Mouse (Mus musculus) intestine, embryonic 16.5 days (tissue): ENCODE measurements at regions not wholly inside any gene's neighbourhood (a gene's known extent, or its start where the extent isn't known, plus 50 kb on each side); places are given as distances from the start of the nearest gene placed in this dataset.

Source experiments
- ATAC-seq: fragments of 200-750 bp; cut with Nextera tagmentation; 2 replicates; pipeline ENCODE4 v1.8.0; 2017; ENCODE audit warnings: moderate TSS enrichment, moderate library complexity
- H3K27ac ChIP-seq: fragments of 300-500 bp; sonication (generic); 2 replicates; pipeline ENCODE4 v1.5.1; 2014; ENCODE audit warnings: mild to moderate bottlenecking, low read length
- H3K27me3 ChIP-seq: fragments of 300-500 bp; sonication (generic); replicated peaks from 2 replicates; pipeline ENCODE4 v1.6.1; 2014; ENCODE audit warnings: low read length, control low read depth, mixed read lengths; ENCODE audit not compliant: control insufficient read depth, insufficient read depth
- H3K36me3 ChIP-seq: fragments of 300-500 bp; sonication (generic); 2 replicates; pipeline ENCODE4 v1.6.1; 2014; ENCODE audit warnings: low read length, control low read depth; ENCODE audit not compliant: control insufficient read depth, insufficient read depth
- H3K4me1 ChIP-seq: fragments of 300-500 bp; sonication (generic); 2 replicates; pipeline ENCODE4 v1.6.1; 2014; ENCODE audit warnings: low read length, control low read depth, mixed read lengths; ENCODE audit not compliant: control insufficient read depth, insufficient read depth
- H3K4me2 ChIP-seq: fragments of 300-500 bp; sonication (generic); 2 replicates; pipeline ENCODE4 v1.6.1; 2014; ENCODE audit warnings: low read depth, low read length, control low read depth
- H3K4me3 ChIP-seq: fragments of 300-500 bp; sonication (generic); 2 replicates; pipeline ENCODE4 v1.5.1; 2014; ENCODE audit warnings: mild to moderate bottlenecking, low read length
- H3K9ac ChIP-seq: fragments of 300-500 bp; sonication (generic); 2 replicates; pipeline ENCODE4 v1.6.1; 2014; ENCODE audit warnings: low read depth, low read length
- H3K9me3 ChIP-seq: fragments of 300-500 bp; sonication (generic); 2 replicates; pipeline ENCODE4 v1.6.1; 2016; ENCODE audit warnings: low read length, control low read depth; ENCODE audit not compliant: control insufficient read depth
- WGBS: fragments of 180-500 bp; shearing (Covaris S2); extraction: QIAGEN DNeasy Blood & Tissue Kit; methylation state at CpG from one replicate; pipeline ENCODE4 v1.1.7; 2014; 5-methylcytosine and 5-hydroxymethylcytosine counted together

DNA sequence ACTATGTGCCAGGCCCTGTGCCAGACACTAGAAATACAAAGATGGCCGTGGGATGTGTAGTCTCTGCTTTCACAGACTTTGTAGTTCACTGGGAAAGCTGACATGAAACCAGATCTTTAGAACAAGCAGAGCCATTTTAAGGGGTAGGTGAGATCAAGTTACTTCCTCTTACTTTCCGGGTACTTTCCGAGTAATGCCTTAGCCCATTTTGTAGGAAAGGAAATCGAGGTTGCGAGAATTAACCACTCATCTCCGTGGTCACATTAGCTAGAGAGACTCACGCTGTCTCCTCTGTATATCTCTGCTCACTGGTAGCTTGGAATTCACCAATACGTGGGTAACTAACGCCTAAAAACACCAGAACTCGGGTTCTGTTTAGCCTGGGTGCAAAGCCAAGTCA lies 93.3 kb downstream of the Ier5 start:
- no peaks in the 10 kb centered on the region for H3K27me3 ChIP-seq
- H3K4me3 ChIP-seq: no peak overlapping the region
- no peaks in the 10 kb centered on the region for H3K4me1 ChIP-seq
- H3K36me3 ChIP-seq: no peaks in the 10 kb centered on the region
- no peak overlapping the region for H3K9ac ChIP-seq
- no peak for ATAC-seq
- no peak overlapping the region for H3K4me2 ChIP-seq
- H3K9me3 ChIP-seq: no peaks in the 10 kb centered on the region
- H3K27ac ChIP-seq: no peak overlapping the region
- 83% methylated on average over 10 of the region's 10 CpGs for WGBS

- Histone ChIP-seq H3K9me3 (no peaks in the 10 kb centered on the region), H3K36me3 (no peaks in the 10 kb centered on the region)
- no peak for ATAC-seq
Measured at GRCm38 (mm10) chr1:155000301-155000700, 99.1 kb downstream of the Ier5 start.

GRCm38 (mm10) chr1:154999501-155000131 lies 99.8 kb downstream of the Ier5 start:
- H3K4me2 ChIP-seq: no peak overlapping the region
- 71% methylated on average over 9 of the region's 9 CpGs for WGBS
- H3K36me3 ChIP-seq: no peaks in the 10 kb centered on the region
- H3K9me3 ChIP-seq: no peaks in the 10 kb centered on the region
- no peak overlapping the region for H3K4me3 ChIP-seq
- ATAC-seq: no peak
- H3K27ac ChIP-seq: no peak overlapping the region
- no peaks in the 10 kb centered on the region for H3K27me3 ChIP-seq
- no peaks in the 10 kb centered on the region for H3K4me1 ChIP-seq
- H3K9ac ChIP-seq: no peak overlapping the region

More at GRCm38 (mm10) chr1:155000301-155000700, 99.1 kb downstream of the Ier5 start:
- no peaks in the 10 kb centered on the region for H3K27me3 ChIP-seq
- no peaks in the 10 kb centered on the region for H3K4me1 ChIP-seq
- H3K27ac ChIP-seq: no peak overlapping the region
- H3K9ac ChIP-seq: no peak overlapping the region
- no peak overlapping the region for H3K4me2 ChIP-seq
- no peak overlapping the region for H3K4me3 ChIP-seq

DNA sequence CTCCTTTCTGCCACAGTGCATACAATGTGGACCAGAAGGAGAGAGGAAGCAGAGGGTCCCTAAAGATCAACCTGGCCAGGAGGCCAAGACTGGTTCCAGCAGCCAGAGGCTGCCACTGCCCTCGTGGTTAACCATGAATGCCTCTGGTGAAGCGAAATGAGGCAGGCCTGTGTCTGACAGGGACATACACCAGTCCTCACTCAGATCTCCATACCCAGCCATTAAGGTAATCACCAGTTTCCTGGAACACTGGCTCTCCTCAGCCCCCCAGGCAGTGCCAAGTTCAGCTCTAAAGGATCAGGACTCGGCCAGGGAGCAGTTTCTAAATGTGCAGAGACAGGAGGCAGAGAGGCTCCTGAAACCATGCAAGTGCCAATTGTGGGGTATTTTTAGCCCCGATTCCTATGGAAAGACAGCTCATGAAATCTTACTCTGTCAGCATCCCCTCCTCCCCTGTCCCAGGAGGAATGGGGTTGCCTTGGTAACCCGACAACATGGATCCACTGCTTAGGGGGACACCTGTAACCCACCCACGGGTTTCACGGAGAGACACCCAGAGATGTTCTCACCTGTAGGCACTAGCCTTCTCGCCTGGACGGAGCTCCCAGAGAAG lies 103.6 kb downstream of the Ier5 start:
- H3K9me3 ChIP-seq: no peaks in the 10 kb centered on the region
- 68% methylated on average over 9 of the region's 9 CpGs for WGBS
- H3K4me3 ChIP-seq: no peak overlapping the region
- H3K36me3 ChIP-seq: no peaks in the 10 kb centered on the region
- no peak overlapping the region for H3K4me2 ChIP-seq
- H3K4me1 ChIP-seq: no peaks in the 10 kb centered on the region
- H3K27ac ChIP-seq: no peak overlapping the region
- H3K9ac ChIP-seq: no peak overlapping the region
- ATAC-seq: no peak
- no peaks in the 10 kb centered on the region for H3K27me3 ChIP-seq

DNA sequence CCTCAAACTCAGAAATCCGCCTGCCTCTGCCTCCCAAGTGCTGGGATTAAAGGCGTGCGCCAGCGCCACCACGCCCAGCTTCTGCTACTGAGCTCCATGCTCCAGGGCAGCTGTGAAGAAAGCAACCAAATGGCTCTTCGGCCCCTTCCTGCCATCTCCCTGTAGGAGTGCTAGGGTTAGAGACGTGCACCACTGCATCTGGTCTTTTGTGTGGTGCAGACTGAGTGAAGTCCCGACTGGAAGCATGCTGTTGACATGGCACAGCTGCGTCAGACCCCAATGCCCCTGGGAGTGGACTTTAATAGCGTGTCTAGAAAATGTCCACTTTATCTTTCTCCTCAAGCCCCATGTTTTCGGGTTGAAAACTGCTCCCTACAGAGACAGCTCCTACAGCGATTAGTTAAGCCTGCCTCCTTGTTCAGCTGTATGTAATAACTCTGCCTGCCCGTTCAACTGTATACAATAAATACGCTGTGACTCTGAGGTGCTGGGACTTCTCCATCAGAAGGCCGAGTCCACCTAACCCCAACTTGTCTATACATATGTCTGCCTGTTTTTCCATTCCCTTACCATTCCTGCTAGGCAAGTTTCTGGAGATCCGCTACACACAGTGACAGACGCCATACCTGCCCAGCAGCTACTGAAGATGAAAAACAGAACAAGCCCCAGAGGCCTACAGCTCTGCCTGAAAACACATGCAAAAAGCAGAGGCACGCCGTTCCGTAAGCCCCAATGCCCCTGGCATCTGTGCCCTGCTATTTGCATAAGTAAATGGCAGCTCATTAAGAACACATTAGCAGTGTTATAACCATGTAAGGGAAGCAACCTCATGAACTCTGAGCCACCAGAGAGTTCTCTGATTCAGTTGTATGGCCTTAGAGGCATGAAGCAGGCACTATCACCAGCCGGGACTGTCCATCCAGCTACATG lies 105.2 kb downstream of the Ier5 start:
- ATAC-seq: no peak
- 74% methylated on average over 21 of the region's 21 CpGs for WGBS
- no peaks in the 10 kb centered on the region for H3K9me3 ChIP-seq

GRCm38 (mm10) chr1:154983325-154983724 lies 99.0 kb upstream of the Cacna1e start:
- H3K27me3 ChIP-seq: no peaks in the 10 kb centered on the region
- H3K4me2 ChIP-seq: no peak overlapping the region
- no peak overlapping the region for H3K27ac ChIP-seq
- no peak for ATAC-seq
- no peaks in the 10 kb centered on the region for H3K9me3 ChIP-seq
- no peak overlapping the region for H3K4me3 ChIP-seq
- no peaks in the 10 kb centered on the region for H3K36me3 ChIP-seq
- H3K4me1 ChIP-seq: no peaks in the 10 kb centered on the region
- WGBS: 49% methylated on average over 7 of the region's 7 CpGs
- H3K9ac ChIP-seq: no peak overlapping the region

More for the DNA sequence above, 105.2 kb downstream of the Ier5 start:
- Histone ChIP-seq H3K4me2 (no peak overlapping the region), H3K4me3 (no peak overlapping the region), H3K27me3 (no peaks in the 10 kb centered on the region), H3K9ac (no peak overlapping the region), H3K4me1 (no peaks in the 10 kb centered on the region), H3K27ac (no peak overlapping the region), H3K36me3 (no peaks in the 10 kb centered on the region)

GRCm38 (mm10) chr1:154982836-154983235 lies 98.5 kb upstream of the Cacna1e start:
- Histone ChIP-seq H3K4me3 (no peak overlapping the region), H3K4me2 (no peak overlapping the region), H3K36me3 (no peaks in the 10 kb centered on the region), H3K9me3 (no peaks in the 10 kb centered on the region), H3K27ac (no peak overlapping the region), H3K4me1 (no peaks in the 10 kb centered on the region), H3K27me3 (no peaks in the 10 kb centered on the region), H3K9ac (no peak overlapping the region)
- no peak for ATAC-seq
- 88% methylated on average over 9 of the region's 9 CpGs for WGBS

DNA sequence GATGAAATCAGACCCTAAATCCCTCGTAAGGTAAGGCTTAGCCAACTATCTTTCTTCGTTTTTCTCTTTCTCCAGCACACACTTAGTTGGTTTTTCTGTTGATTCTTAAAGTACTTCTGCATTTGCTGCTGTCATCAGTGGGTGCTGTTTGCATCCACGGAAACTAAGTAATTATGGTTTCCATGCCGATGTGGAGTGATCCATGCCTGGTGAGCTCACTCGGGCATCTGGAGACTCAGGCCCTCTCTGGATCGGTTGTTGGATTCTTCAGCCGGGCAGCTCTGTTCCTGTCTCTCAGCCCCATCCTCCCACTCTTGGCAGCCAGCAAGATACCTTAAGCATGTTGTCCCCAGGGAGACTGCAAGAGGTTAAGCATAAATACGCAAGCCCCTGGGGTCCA lies 97.4 kb upstream of the Cacna1e start:
- Histone ChIP-seq H3K9ac (no peak overlapping the region), H3K4me1 (no peaks in the 10 kb centered on the region), H3K4me2 (no peak overlapping the region), H3K27me3 (no peaks in the 10 kb centered on the region), H3K36me3 (no peaks in the 10 kb centered on the region), H3K9me3 (no peaks in the 10 kb centered on the region), H3K27ac (no peak overlapping the region), H3K4me3 (no peak overlapping the region)
- 70% methylated on average over 8 of the region's 8 CpGs for WGBS
- ATAC-seq: no peak

GRCm38 (mm10) chr1:154975732-154976131 lies 91.4 kb upstream of the Cacna1e start:
- Histone ChIP-seq H3K27me3 (no peaks in the 10 kb centered on the region), H3K4me3 (no peak overlapping the region), H3K36me3 (no peaks in the 10 kb centered on the region), H3K9me3 (no peaks in the 10 kb centered on the region), H3K9ac (no peak overlapping the region), H3K4me1 (no peaks in the 10 kb centered on the region), H3K4me2 (no peak overlapping the region), H3K27ac (no peak overlapping the region)
- 84% methylated on average over 4 of the region's 4 CpGs for WGBS
- no peak for ATAC-seq
